Mouse (Mus musculus) retina, adult 2 months (tissue): Measurements from ENCODE around the gene Phf13.

Experiments used
- DNase-seq: peaks from one replicate; pipeline ENCODE4 v3.0.0-alpha.2; 2012; ENCODE audit warnings: low read depth, low spot score

The Phf13 gene

DNA sequence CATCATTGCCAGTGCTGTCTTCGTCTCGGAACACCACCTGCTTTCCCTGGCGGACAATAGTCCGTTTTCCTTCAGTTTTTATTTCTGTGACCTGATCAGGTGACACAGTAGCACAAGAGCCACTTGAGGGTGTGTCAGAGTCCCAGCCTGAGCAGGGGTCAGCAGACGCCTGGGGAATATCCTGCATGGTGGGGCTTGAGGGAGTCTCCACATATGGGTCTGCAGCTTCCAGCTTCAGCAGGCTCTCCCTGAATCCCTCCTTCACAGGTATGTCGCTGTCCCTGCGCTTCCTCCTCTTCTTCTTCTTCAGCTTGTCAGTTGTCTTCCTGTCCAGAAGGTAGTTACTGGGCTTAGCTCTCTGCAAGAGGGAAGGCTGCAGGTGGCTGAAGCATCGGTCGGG is 4.0 kb downstream of the Phf13 start:
- no peak for DNase-seq

- DNase-seq = no peak
Measured at GRCm38 (mm10) chr4:151989110-151989488, 7.0 kb downstream of the Phf13 start.

- peak; percentile 49 for DNase-seq
Measured at GRCm38 (mm10) chr4:151988342-151989109, 7.5 kb downstream of the Phf13 start, which contains the start of gene Thap3. TSS of gene Thap3 (minus strand) at chr4:151988997.

- DNase-seq = no peak
Measured at GRCm38 (mm10) chr4:151988014-151988341, 8.1 kb downstream of the Phf13 start.

- DNase-seq = no peak
Measured at GRCm38 (mm10) chr4:151986650-151987049, 9.4 kb downstream of the Phf13 start.

DNA sequence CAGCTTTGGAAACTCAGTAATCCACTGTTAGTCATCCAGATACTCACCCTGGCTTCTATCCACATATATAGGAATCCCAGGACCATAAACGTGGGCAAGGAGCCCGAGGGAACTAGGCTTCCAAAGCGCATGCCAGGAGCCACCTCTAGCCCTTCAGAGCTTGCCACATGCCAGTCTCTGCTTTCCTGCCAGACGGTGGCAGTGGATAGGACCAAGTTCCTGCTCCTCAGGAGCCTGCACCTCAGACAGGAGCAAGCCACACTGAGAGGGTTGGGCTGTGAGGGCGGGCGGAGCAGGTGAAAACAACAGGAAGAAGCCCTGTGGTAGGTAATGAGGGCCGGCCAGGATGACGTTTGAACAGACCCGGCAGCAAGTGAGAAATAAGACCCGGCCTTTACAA is 10.2 kb downstream of the Phf13 start:
- no peak for DNase-seq

GRCm38 (mm10) chr4:151983560-151983959 is 12.5 kb downstream of the Phf13 start:
- no peak for DNase-seq

- DNase-seq = no peak
Measured at GRCm38 (mm10) chr4:151983043-151983442, 13.0 kb downstream of the Phf13 start.

- no peak for DNase-seq
Measured at GRCm38 (mm10) chr4:151981363-151981762, 14.7 kb downstream of the Phf13 start.

- no peak for DNase-seq
Measured at GRCm38 (mm10) chr4:151980699-151981098, 15.4 kb downstream of the Phf13 start.

- DNase-seq = peak; percentile 50
Measured at GRCm38 (mm10) chr4:151977748-151978147, 18.3 kb downstream of the Phf13 start.

GRCm38 (mm10) chr4:151975441-151975840 is 20.6 kb downstream of the Phf13 start:
- DNase-seq = no peak

DNA sequence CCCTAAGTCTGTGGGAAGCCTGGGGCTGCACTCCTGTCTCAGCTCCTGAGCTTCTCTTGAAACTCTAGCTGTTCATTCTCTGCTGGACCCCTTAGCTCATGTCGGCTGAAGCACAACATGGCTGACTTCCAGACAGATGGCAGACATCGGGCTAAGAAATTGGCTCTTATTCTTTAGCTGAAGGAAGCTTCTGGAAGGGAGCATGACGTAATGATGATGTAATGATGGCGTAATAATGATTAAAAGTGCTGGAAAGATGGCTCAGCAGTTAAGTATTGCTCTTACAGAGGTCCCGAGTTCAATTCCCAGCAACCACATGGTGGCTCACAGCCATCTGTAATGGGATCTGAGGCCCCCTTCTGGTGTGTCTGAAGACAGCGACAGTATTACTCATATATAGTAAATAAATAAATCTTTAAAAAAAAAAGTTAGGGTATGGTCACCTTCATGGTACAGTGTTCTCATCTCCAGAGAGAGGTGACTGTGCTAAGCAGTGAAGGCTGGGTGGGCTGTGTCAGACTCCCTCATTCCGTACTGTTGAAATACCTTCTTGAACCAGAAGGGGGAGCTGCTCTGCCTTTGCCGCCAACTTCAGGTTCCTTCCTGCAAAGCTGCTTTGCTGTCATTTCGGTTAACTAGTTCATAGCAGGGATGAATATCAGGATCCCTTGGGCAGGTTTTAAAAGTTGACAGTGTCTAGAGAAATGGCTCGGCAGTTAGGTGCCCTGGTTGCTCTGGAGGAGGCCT is 23.7 kb downstream of the Phf13 start:
- DNase-seq = no peak

- DNase-seq = no peak
Measured at GRCm38 (mm10) chr4:151968204-151968921, 27.7 kb downstream of the Phf13 start.

DNA sequence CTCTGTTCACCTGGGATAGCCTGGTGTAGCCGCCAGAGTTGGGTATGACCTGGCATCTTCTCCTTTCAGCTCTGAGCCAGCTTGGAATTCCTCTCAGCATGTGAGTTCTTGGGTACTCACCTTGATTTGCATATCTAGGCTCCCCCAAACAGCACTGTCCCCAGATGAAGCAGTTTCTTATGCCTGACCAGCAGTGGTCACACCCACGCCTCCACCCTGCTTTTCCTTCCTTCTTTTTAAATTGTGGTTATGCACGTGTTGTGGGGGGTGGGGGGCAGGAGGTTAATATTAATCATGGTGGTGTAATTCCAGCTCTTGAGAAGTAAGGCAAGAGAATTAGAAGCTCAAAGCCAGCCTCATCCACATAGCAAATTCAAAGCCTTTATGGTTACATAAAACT is 33.2 kb downstream of the Phf13 start:
- no peak for DNase-seq

GRCm38 (mm10) chr4:151960513-151960854 is 35.6 kb downstream of the Phf13 start:
- peak; percentile 56 for DNase-seq

DNA sequence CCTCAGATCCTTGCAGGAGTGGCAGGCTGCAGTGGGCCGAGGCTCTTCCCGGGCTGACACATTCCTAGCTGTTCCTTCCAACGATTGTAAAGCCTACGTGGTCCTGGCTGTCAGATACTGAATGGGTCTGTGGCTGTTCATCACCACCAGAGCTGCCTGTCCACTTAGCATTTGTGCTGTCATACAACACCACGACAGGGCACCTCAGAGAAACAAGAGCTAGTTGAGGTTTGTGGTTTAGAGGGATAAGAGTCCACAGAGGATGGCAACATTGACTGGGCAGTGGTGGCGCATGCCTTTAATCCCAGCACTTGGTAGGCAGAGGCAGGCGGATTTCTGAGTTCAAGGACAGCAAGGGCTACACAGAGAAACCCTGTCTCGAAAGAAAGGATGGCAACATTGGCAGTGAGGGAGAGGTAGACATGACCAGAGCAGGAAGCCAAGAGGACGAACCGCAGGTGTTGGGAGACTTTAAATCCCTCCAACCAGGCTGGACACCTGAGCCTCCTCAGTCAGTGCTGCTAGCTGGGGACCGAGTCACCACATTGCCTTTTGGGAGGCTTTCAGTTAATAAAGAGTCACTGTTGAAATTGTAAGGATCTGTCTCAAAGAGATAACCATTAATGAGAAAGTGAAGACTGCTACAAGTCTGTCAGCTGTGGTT is 36.1 kb downstream of the Phf13 start:
- no peak for DNase-seq

- no peak for DNase-seq
Measured at GRCm38 (mm10) chr4:151957584-151958315, 38.3 kb downstream of the Phf13 start.

DNA sequence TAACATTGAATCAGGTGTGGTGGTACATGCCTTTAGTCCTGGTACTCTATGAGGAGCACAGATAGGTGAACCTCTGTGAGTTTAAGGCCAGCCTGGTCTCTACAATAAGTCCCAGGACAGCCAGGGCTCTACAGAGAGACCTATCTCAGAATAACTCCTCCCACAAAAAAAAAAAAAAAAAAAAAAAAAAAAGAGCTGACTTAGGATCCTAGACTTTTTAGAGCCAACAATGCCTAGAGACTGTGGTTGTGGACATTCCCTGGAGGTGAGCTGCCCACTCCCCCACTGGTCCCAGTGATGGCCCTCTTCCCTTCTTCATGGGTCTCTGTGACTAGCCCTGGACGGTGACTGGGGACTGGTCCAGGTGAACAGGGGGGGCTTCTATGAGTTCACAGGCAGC is 40.3 kb downstream of the Phf13 start:
- no peak for DNase-seq

DNA sequence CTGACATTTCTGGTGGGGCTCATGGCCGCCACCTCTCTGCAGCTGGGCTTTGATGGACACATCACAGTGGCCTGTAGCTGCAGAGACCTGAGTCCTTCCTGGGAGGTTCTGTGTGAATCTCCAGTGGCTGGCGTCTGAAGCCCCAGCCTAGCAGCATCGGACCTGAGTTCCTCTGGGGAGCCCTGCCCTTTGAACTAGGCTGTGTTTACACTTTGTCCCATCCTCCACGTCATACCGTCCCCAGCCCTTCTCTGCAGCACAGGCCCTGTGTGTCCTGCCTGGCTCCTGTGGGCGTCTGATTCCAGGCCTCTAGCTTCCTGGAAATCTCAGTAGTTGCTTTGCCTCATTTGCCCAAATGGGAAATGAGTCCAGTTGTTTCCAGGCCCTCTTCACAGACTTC is 42.8 kb downstream of the Phf13 start:
- DNase-seq = no peak
